Mouse (Mus musculus) ES-E14 (cell line): ENCODE data around the gene March1.

Experiments used
- HCFC1 ChIP-seq: IDR thresholded peaks from 2 replicates; pipeline ENCODE4 v1.6.1; 2012; ENCODE audit warnings: low read length, inconsistent platforms, borderline replicate concordance; ENCODE audit not compliant: insufficient read depth
- MAFK ChIP-seq: IDR thresholded peaks from 2 replicates; pipeline ENCODE4 v1.6.1; 2014; ENCODE audit warnings: mild to moderate bottlenecking, low read depth, low read length, inconsistent platforms; ENCODE audit not compliant: insufficient read depth
- ZC3H11A ChIP-seq: IDR thresholded peaks from 2 replicates; pipeline ENCODE4 v1.6.1; 2012; ENCODE audit warnings: low read depth, mild to moderate bottlenecking, inconsistent platforms, low read length, borderline replicate concordance

DNA sequence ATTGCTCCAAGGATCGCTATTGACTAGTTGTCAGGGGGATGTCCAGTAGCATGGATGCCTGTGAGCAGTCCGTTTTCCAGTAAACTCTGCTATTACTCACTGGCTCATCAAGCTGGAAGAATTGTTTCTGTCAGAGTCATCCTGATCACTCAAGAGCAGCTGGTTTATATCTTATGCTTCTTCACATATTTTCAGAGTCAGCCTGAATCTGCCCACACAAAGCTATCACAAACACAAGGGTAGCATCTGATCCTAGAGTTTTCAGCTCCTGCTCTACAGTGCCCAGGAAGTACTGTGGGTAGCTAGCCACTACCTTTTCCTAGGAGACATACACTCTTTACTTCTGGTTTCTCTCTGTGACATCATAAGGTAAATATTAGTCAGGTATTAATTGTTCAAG, 405.1 kb downstream of the March1 start:
- TF ChIP-seq MAFK (no peak), HCFC1 (no peak), ZC3H11A (no peak)
